Mouse (Mus musculus) bone marrow macrophage, adult 2 months (primary cell): ENCODE measurements at regions not wholly inside any gene's neighbourhood (a gene's known extent, or its start where the extent isn't known, plus 50 kb on each side); places are given as distances from the start of the nearest gene placed in this dataset.

Source experiments
- CTCF ChIP-seq: IDR thresholded peaks from 2 replicates; pipeline ENCODE4 v1.5.1; 2012; ENCODE audit warnings: low read depth, mild to moderate bottlenecking, low read length, moderate library complexity
- POLR2A ChIP-seq: IDR thresholded peaks from 2 replicates; pipeline ENCODE4 v1.6.1; 2012; ENCODE audit warnings: mild to moderate bottlenecking, low read depth, low read length, borderline replicate concordance

- TF ChIP-seq POLR2A (no peak), CTCF (no peak)
Measured at GRCm38 (mm10) chr12:92228585-92228984, 379.6 kb upstream of the Sel1l start.
